Mouse (Mus musculus): ENCODE results near the gene Ccdc91. TPM values are rescaled to one million over a fixed set of nuclear protein-coding genes. Genes with fewer than 3 reads are reported as not detected.
A peak's percentile ranks its signal among the peaks of the same experiment; 100 is the strongest.

Gene Ccdc91
- polyA plus RNA-seq, 1 experiment from 2014 or later: 27.5 TPM

DNA sequence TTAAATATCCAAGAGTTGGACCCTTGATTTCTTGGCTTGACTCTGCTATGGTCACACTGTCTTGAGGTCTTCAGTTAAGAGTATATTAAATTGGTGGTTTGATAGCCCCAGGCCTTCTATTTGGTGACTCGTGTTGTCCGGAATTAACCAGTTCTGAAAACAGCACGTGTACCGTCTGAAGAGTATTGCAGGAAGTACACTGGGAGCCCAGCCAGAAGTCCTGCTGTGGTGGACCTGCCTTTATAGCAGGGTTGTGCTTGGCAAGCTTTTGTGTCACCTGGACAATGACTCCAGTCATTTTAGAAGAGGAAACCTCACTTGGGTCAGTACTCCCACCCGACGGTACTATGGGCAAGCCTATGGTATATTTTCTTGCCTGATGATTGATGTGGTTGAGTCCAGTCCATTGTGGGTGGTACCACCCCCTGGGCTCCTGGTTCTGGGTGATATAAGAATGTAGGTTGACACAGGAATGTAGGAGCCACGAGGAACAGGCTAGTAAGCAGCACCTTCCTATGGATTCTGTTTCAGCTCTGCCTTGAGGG, 63.5 kb downstream of the Ccdc91 start:
- ATAC-seq (ENCODE audit: insufficient number of reproducible peaks, insufficient read depth, low FRiP score, low read depth): no peak
- Histone ChIP-seq H3K27me3 (ENCODE audit: control insufficient read depth, insufficient read depth, low read length) (no peaks in the 10 kb centered on the region), H3K4me1 (ENCODE audit: control insufficient read depth, insufficient read depth, low read length) (no peaks in the 10 kb centered on the region), H3K9me3 (ENCODE audit: control insufficient read depth, low read depth, low read length) (no peaks in the 10 kb centered on the region), H3K4me3 (ENCODE audit: low read depth, low read length) (no peak overlapping the region), H3K27ac (ENCODE audit: low read length) (no peak overlapping the region), H3K9ac (replicated peaks; ENCODE audit: low read depth, low read length) (no peak overlapping the region), H3K36me3 (ENCODE audit: control insufficient read depth, insufficient read depth, low read length) (no peaks in the 10 kb centered on the region), H3K4me2 (replicated peaks; ENCODE audit: low read depth, low read length) (no peak overlapping the region)
- 90% methylated on average over 7 of the region's 7 CpGs for WGBS

DNA sequence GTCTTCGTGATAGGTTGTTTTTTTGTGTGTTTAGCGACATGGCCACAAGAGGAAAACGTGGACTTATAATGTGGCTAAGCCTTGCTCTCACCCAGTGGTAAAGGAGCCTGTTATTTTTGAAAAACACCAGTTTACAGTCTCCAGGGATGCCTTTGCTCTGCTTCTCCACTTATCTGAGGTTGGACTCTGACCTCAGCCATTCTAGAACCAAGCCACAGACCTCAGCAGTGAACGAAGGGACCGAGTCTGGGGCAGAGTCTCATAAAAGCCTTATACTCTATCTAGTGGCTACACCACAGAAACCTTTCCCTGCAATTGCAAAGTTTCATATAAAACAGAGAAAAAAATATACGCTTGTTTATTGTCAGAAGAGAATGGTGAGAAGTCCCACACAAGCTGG, 65.3 kb downstream of the Ccdc91 start:
- H3K27me3 ChIP-seq (ENCODE audit: control insufficient read depth, insufficient read depth, low read length): no peaks in the 10 kb centered on the region
- ATAC-seq (ENCODE audit: insufficient number of reproducible peaks, insufficient read depth, low FRiP score, low read depth): no peak
- H3K9me3 ChIP-seq (ENCODE audit: control insufficient read depth, low read depth, low read length): no peaks in the 10 kb centered on the region
- H3K27ac ChIP-seq (ENCODE audit: low read length): no peak overlapping the region
- no peaks in the 10 kb centered on the region for H3K36me3 ChIP-seq (ENCODE audit: control insufficient read depth, insufficient read depth, low read length)
- no peak overlapping the region for H3K4me3 ChIP-seq (ENCODE audit: low read depth, low read length)
- no peaks in the 10 kb centered on the region for H3K4me1 ChIP-seq (ENCODE audit: control insufficient read depth, insufficient read depth, low read length)
- 69% methylated on average over 6 of the region's 6 CpGs for WGBS
- H3K4me2 ChIP-seq (replicated peaks; ENCODE audit: low read depth, low read length): no peak overlapping the region
- no peak overlapping the region for H3K9ac ChIP-seq (replicated peaks; ENCODE audit: low read depth, low read length)

DNA sequence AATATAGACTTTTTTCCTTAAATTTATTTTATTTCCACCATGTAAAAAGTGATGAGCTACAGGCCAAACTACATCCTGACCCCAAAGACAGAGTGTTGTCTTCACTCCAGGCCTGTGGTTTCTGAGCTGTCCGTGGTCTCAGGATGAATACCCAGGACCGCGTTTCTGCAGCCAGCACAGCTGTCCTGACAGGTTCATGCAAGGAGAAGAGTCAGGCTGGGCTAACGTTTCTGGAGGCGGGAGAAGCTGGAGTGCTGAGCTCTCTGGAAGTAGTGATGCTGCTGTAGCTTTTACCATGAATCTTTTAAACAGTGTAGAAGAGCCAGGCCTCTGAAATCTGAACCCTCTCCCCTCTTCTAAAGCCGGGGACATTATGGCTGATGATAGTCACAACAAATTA, 80.0 kb downstream of the Ccdc91 start:
- Histone ChIP-seq H3K4me3 (ENCODE audit: low read depth, low read length) (no peak overlapping the region), H3K4me1 (ENCODE audit: control insufficient read depth, insufficient read depth, low read length) (no peaks in the 10 kb centered on the region), H3K36me3 (ENCODE audit: control insufficient read depth, insufficient read depth, low read length) (no peaks in the 10 kb centered on the region), H3K4me2 (replicated peaks; ENCODE audit: low read depth, low read length) (no peak overlapping the region), H3K27me3 (ENCODE audit: control insufficient read depth, insufficient read depth, low read length) (no peaks in the 10 kb centered on the region), H3K9me3 (ENCODE audit: control insufficient read depth, low read depth, low read length) (no peaks in the 10 kb centered on the region), H3K9ac (replicated peaks; ENCODE audit: low read depth, low read length) (no peak overlapping the region), H3K27ac (ENCODE audit: low read length) (no peak overlapping the region)
- ATAC-seq (ENCODE audit: insufficient number of reproducible peaks, insufficient read depth, low FRiP score, low read depth): no peak
- 59% methylated on average over 6 of the region's 6 CpGs for WGBS

DNA sequence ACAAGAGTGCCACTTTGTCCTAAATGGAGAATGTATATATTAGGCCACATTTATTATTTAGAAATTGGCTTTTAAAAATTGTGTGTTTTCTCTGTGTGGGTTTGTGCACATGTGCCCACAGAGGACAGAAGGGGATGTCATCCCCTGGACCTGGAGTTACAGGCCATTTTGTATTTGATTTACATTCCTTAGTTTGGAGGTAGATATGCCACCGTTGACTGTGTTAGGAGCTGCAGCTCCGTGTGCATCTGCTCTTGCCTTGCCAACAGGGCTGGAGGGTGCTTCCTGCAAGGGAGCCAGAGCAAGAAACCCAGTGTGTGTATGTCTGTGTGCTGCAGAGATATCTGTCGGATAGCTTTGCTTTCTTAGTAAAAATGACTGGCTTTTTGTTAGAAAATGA, 83.7 kb downstream of the Ccdc91 start:
- no peaks in the 10 kb centered on the region for H3K4me1 ChIP-seq (ENCODE audit: control insufficient read depth, insufficient read depth, low read length)
- WGBS: 70% methylated on average over 3 of the region's 3 CpGs
- H3K9me3 ChIP-seq (ENCODE audit: control insufficient read depth, low read depth, low read length): no peaks in the 10 kb centered on the region
- H3K4me2 ChIP-seq (replicated peaks; ENCODE audit: low read depth, low read length): no peak overlapping the region
- H3K27ac ChIP-seq (ENCODE audit: low read length): no peak overlapping the region
- no peak overlapping the region for H3K4me3 ChIP-seq (ENCODE audit: low read depth, low read length)
- no peak for ATAC-seq (ENCODE audit: insufficient number of reproducible peaks, insufficient read depth, low FRiP score, low read depth)
- no peaks in the 10 kb centered on the region for H3K27me3 ChIP-seq (ENCODE audit: control insufficient read depth, insufficient read depth, low read length)
- no peaks in the 10 kb centered on the region for H3K36me3 ChIP-seq (ENCODE audit: control insufficient read depth, insufficient read depth, low read length)
- no peak overlapping the region for H3K9ac ChIP-seq (replicated peaks; ENCODE audit: low read depth, low read length)

DNA sequence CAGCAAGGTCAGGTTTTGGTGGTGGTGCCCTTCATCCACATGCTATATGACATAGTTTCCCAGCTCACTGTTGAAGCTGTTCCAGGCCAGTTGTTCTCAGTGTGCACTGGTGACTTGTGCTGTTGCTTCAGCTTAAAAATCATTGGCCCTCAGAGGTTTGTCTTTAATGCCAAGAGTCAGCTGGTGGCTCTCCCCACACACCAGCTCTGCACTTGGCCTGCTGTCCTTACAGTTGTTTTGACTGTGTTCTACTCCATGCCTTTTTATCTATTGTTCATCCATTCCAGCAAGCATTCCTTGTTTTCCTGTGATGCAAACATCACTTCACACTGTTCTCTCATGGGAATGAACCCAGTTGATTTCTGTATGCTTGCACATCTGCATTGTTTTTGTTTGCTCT, 84.8 kb downstream of the Ccdc91 start:
- Histone ChIP-seq H3K9ac (replicated peaks; ENCODE audit: low read depth, low read length) (no peak overlapping the region), H3K36me3 (ENCODE audit: control insufficient read depth, insufficient read depth, low read length) (no peaks in the 10 kb centered on the region), H3K27ac (ENCODE audit: low read length) (no peak overlapping the region), H3K27me3 (ENCODE audit: control insufficient read depth, insufficient read depth, low read length) (no peaks in the 10 kb centered on the region), H3K4me2 (replicated peaks; ENCODE audit: low read depth, low read length) (no peak overlapping the region), H3K4me1 (ENCODE audit: control insufficient read depth, insufficient read depth, low read length) (no peaks in the 10 kb centered on the region), H3K4me3 (ENCODE audit: low read depth, low read length) (no peak overlapping the region), H3K9me3 (ENCODE audit: control insufficient read depth, low read depth, low read length) (no peaks in the 10 kb centered on the region)
- ATAC-seq (ENCODE audit: insufficient number of reproducible peaks, insufficient read depth, low FRiP score, low read depth): no peak

DNA sequence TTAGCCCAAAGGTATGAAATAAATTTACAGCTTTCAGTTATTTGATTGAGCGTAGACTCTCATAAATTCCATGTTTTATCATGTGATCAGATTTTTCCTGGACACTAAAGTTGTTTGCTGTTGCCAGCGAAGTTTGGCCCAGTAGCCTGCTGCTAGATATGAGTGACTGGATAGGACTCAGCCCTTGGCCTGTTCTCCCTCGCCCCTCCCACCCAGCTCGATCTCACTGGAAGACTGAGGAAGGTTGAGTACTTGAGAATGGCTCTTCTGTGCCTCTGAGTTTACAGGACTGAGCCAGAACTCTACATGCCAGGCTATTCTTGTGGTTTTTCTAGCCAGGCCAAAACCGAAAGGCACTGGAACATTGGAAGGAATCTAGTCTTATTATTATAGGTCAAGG, 93.6 kb downstream of the Ccdc91 start:
- Histone ChIP-seq H3K27ac (ENCODE audit: low read length) (no peak overlapping the region), H3K27me3 (ENCODE audit: control insufficient read depth, insufficient read depth, low read length) (no peaks in the 10 kb centered on the region), H3K4me2 (replicated peaks; ENCODE audit: low read depth, low read length) (no peak overlapping the region), H3K4me1 (ENCODE audit: control insufficient read depth, insufficient read depth, low read length) (no peaks in the 10 kb centered on the region), H3K4me3 (ENCODE audit: low read depth, low read length) (no peak overlapping the region), H3K36me3 (ENCODE audit: control insufficient read depth, insufficient read depth, low read length) (no peaks in the 10 kb centered on the region), H3K9me3 (ENCODE audit: control insufficient read depth, low read depth, low read length) (no peaks in the 10 kb centered on the region), H3K9ac (replicated peaks; ENCODE audit: low read depth, low read length) (no peak overlapping the region)
- ATAC-seq (ENCODE audit: insufficient number of reproducible peaks, insufficient read depth, low FRiP score, low read depth): no peak
- 91% methylated on average over 5 of the region's 5 CpGs for WGBS

DNA sequence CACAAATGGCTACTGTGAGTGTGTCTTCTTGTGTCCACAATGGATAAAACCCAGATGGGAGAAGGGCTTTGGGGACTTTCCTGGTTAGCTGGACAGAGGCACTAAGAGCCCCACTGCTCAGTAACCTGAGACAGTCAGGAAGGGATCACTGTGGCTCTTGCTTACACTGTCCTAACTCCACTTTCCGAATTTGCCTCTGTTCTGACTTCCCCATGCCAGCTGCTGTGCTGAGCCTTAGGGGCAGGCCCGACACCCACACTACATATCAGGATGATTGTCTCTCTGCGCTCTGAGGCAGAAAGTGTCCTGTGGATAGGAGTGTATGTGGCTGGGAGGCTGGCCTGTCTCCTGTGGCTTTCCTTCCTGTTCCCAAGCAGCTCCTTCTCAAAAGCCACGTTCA, 97.5 kb downstream of the Ccdc91 start:
- Histone ChIP-seq H3K9me3 (ENCODE audit: control insufficient read depth, low read depth, low read length) (no peaks in the 10 kb centered on the region), H3K36me3 (ENCODE audit: control insufficient read depth, insufficient read depth, low read length) (no peaks in the 10 kb centered on the region), H3K4me2 (replicated peaks; ENCODE audit: low read depth, low read length) (no peak overlapping the region), H3K4me1 (ENCODE audit: control insufficient read depth, insufficient read depth, low read length) (peaks cover 5% of the 10 kb centered on the region), H3K9ac (replicated peaks; ENCODE audit: low read depth, low read length) (no peak overlapping the region), H3K27ac (ENCODE audit: low read length) (no peak overlapping the region), H3K4me3 (ENCODE audit: low read depth, low read length) (no peak overlapping the region), H3K27me3 (ENCODE audit: control insufficient read depth, insufficient read depth, low read length) (no peaks in the 10 kb centered on the region)
- ATAC-seq (ENCODE audit: insufficient number of reproducible peaks, insufficient read depth, low FRiP score, low read depth): no peak
- WGBS: 63% methylated on average over 4 of the region's 4 CpGs

DNA sequence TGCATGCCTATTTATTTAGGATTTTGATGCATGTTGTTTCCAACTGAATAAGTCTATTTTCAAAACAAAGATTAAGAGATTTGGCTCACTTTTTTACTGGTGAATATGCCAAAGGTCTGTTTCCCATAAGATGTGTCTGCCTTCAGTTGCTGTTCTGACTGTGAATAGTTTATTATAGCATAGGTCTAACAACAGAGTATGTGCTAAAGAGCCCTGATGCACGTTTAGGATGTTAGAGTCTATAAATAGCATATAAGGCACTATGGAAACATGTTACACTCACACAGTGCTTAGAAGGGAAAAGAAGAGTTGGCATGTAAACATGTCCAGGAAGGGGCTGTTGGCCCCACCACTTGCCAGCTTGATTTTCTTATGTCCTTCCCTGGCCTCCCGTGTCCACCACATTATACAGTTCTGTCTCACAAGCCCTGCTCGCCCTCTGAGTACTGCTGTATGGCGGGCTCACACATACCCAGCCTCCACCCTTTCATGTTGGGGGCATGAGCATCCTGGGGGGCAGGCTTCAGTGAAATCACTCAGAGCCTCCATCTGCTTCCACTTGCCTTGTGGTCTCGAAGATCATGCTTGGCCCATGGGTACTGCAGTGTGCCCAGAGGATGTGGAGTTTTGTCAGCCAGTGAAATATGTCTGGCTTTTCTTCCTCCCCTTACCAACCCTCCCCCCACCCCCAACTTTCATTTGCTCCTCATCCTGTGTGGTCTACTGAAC, 99.0 kb downstream of the Ccdc91 start:
- Histone ChIP-seq H3K9ac (replicated peaks; ENCODE audit: low read depth, low read length) (no peak overlapping the region), H3K4me2 (replicated peaks; ENCODE audit: low read depth, low read length) (no peak overlapping the region), H3K4me3 (ENCODE audit: low read depth, low read length) (no peak overlapping the region), H3K27ac (ENCODE audit: low read length) (0 out of 2 replicates have a peak overlapping the region, but pooled peaks have one; percentile 10), H3K9me3 (ENCODE audit: control insufficient read depth, low read depth, low read length) (no peaks in the 10 kb centered on the region), H3K36me3 (ENCODE audit: control insufficient read depth, insufficient read depth, low read length) (no peaks in the 10 kb centered on the region), H3K27me3 (ENCODE audit: control insufficient read depth, insufficient read depth, low read length) (no peaks in the 10 kb centered on the region), H3K4me1 (ENCODE audit: control insufficient read depth, insufficient read depth, low read length) (peaks cover 5% of the 10 kb centered on the region)
- no peak for ATAC-seq (ENCODE audit: insufficient number of reproducible peaks, insufficient read depth, low FRiP score, low read depth)
- 48% methylated on average over 5 of the region's 5 CpGs for WGBS

All from stomach, embryonic 14.5 days (tissue).